Mouse (Mus musculus): ENCODE measurements around the gene Ints6. TPM values are rescaled to one million over a fixed set of nuclear protein-coding genes. Genes with fewer than 3 reads are reported as not detected.
A peak's percentile ranks its signal among the peaks of the same experiment; 100 is the strongest.

Gene Ints6
- polyA plus RNA-seq, 1 experiment, result 4.9 TPM

DNA sequence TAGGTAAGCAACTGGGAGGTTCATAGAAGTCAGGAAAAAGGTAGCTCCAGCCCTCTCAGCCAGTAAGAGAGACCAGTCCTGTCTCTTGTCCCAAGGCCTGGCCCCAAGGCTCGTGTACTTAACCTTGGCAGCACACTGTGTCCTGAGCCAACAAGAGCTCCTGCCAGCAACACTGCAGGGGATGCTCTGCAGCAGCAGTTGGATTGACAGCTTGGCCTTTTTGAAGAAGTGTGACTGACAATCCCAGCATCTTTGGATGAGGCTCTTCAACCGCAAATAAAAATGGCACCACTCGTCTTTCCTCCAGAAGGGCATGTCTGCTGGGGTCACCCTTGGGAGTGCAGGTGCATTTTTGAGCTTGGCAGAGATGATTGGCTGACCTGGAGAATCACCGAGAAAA is 120.6 kb downstream of the Ints6 start:
- whole genome bisulfite sequencing, result 64% methylated on average over 4 of the region's 4 CpGs
- no peak for DNase-seq

DNA sequence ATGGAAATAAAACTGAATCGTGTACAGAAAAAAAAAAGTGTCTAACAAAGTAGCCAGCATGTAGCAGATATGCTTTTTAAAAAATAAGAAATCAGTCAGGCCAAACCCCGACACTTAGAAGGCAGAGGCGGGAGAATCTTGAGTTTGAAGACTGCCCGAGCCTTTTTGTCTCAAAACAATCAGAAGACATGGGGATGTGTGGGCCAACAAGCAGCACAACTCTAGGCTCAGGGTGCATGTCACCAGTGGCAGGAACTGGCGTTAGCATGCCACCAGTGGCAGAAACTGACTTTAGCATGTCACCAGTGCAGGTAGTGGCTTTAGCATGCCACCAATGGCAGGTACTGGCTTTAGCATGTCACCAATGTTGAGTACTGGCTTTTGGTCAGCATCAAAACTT is 121.4 kb downstream of the Ints6 start:
- peaks cover 3% of the 10 kb centered on the region; the same call in 1 of the 2 replicates for H3K4me1 ChIP-seq (ENCODE audit: control insufficient read depth, insufficient read depth, low read length)
- DNase-seq, result no peak
- TF ChIP-seq CTCF (IDR thresholded peaks at IDR 0.05; ENCODE audit: insufficient read depth, low read length), result no peak
- no peak for TF ChIP-seq POLR2A (IDR thresholded peaks at IDR 0.05; ENCODE audit: borderline replicate concordance, extremely low read depth, low read depth, low read length)
- no peak overlapping the region for H3K4me3 ChIP-seq (replicated peaks; ENCODE audit: extremely low read depth, low read depth, low read length)
- WGBS, result 80% methylated on average over 5 of the region's 5 CpGs

More for the DNA sequence above, 120.6 kb downstream of the Ints6 start:
- TF ChIP-seq CTCF (IDR thresholded peaks at IDR 0.05; ENCODE audit: insufficient read depth, low read length) (no peak), POLR2A (IDR thresholded peaks at IDR 0.05; ENCODE audit: borderline replicate concordance, extremely low read depth, low read depth, low read length) (no peak)
- Histone ChIP-seq H3K4me3 (replicated peaks; ENCODE audit: extremely low read depth, low read depth, low read length) (no peak overlapping the region), H3K4me1 (ENCODE audit: control insufficient read depth, insufficient read depth, low read length) (peaks cover 3% of the 10 kb centered on the region; the same call in 1 of the 2 replicates)

- H3K4me3 ChIP-seq (replicated peaks; ENCODE audit: extremely low read depth, low read depth, low read length), result no peak overlapping the region
- peaks cover 3% of the 10 kb centered on the region; the same call in 1 of the 2 replicates for H3K4me1 ChIP-seq (ENCODE audit: control insufficient read depth, insufficient read depth, low read length)
- DNase-seq, result peak; percentile 9
- TF ChIP-seq CTCF (IDR thresholded peaks at IDR 0.05; ENCODE audit: insufficient read depth, low read length) (peak; percentile 68), POLR2A (IDR thresholded peaks at IDR 0.05; ENCODE audit: borderline replicate concordance, extremely low read depth, low read depth, low read length) (no peak)
- 34% methylated on average over 6 of the region's 6 CpGs for WGBS
Measured at GRCm38 (mm10) chr14:62639111-62639510, 121.9 kb downstream of the Ints6 start.

- DNase-seq, result no peak
- Histone ChIP-seq H3K4me3 (replicated peaks; ENCODE audit: extremely low read depth, low read depth, low read length) (no peak overlapping the region), H3K4me1 (ENCODE audit: control insufficient read depth, insufficient read depth, low read length) (peaks cover 3% of the 10 kb centered on the region; the same call in 1 of the 2 replicates)
- TF ChIP-seq POLR2A (IDR thresholded peaks at IDR 0.05; ENCODE audit: borderline replicate concordance, extremely low read depth, low read depth, low read length), result no peak
- no peak for TF ChIP-seq CTCF (IDR thresholded peaks at IDR 0.05; ENCODE audit: insufficient read depth, low read length)
- 57% methylated on average over 6 of the region's 6 CpGs for WGBS
Measured at GRCm38 (mm10) chr14:62638345-62638702, 122.6 kb downstream of the Ints6 start.

DNA sequence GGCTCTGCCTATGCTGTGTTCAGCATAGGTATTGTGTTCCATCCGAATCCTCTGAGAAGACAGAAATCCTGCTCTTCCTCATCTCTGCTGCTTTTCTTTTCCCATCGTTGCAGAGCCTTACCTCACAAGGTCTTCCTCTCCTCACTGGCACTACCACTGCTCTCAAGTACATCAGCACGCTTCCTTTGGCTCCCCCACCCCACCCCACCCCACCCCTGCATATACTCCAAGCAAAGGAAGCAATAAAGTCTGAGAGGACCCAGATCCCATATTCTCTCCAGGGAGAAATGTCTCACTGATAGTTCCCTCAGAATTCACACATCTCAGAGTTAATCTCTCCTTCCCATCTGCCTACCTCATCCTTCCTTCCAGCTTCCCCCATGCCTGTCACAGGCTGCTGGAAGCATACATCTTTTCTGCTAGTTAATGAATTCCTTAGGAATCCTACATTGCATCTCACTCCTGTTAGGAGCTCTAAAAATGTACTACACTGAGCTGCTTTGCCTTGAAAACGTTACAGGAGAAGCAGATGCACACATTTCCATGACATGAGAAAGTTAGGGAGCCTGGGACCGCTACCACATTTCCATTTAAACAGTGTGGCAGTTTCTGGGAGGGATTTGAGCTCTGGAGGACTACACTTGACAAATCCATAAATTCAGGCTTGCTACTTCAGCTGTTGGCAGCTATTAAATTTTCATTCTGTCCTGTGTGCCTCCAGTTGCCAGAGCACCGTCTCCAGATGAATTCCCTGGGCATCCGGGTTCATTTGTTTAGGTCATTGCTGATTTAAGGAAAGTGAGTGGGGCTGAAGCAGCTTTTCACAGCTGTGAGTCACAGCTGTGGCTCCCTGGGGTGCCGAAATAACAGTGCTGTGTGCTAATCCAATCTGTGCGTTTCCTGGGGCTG is 123.3 kb downstream of the Ints6 start:
- Histone ChIP-seq H3K4me3 (replicated peaks; ENCODE audit: extremely low read depth, low read depth, low read length) (no peak overlapping the region), H3K4me1 (ENCODE audit: control insufficient read depth, insufficient read depth, low read length) (peaks cover 3% of the 10 kb centered on the region; the same call in 1 of the 2 replicates)
- TF ChIP-seq CTCF (IDR thresholded peaks at IDR 0.05; ENCODE audit: insufficient read depth, low read length) (no peak), POLR2A (IDR thresholded peaks at IDR 0.05; ENCODE audit: borderline replicate concordance, extremely low read depth, low read depth, low read length) (no peak)
- WGBS, result 32% methylated on average over 9 of the region's 9 CpGs
- no peak for DNase-seq

DNA sequence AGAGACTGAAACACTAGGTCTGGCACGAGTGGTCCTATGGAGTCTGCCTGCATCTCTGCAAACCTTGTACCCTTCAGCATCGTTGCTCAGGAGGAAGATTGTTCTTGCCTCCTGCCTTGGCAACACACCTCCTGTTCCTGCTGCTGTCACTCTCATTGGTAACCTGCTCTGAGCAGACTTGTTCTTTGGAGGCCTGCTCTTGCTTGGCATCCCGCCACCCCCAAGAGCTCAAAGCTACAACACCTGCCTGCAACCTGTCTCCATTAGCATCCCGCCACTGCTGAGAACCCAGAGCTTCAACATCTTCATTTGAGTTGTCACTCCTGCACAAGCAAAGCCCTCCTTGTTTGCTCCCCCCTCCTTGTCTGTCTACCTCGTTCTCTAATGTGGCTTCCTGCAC is 133.0 kb downstream of the Ints6 start:
- Histone ChIP-seq H3K4me1 (ENCODE audit: control insufficient read depth, insufficient read depth, low read length) (no peaks in the 10 kb centered on the region), H3K4me3 (replicated peaks; ENCODE audit: extremely low read depth, low read depth, low read length) (no peak overlapping the region)
- 87% methylated on average over 5 of the region's 5 CpGs for WGBS
- TF ChIP-seq CTCF (IDR thresholded peaks at IDR 0.05; ENCODE audit: insufficient read depth, low read length) (no peak), POLR2A (IDR thresholded peaks at IDR 0.05; ENCODE audit: borderline replicate concordance, extremely low read depth, low read depth, low read length) (no peak)
- no peak for DNase-seq

Other genes starting within 250 kb of the Ints6 start
- gene Fam124a, start 205.4 kb downstream of the Ints6 start, polyA plus RNA-seq (2012; rRNA removed), result 14.6 and 17.7 TPM in 2 replicates
- not detected in 2 replicates for gene Gm4131, start 194.2 kb downstream of the Ints6 start, polyA plus RNA-seq (2012; rRNA removed)
- not detected in 2 replicates for gene Serpine3, start 97.5 kb downstream of the Ints6 start, polyA plus RNA-seq (2012; rRNA removed)
- 6.4 and 9.5 TPM in 2 replicates for gene Wdfy2, start 76.5 kb upstream of the Ints6 start, polyA plus RNA-seq (2012; rRNA removed)
- not detected in 2 replicates for gene Defb48, start 223.3 kb upstream of the Ints6 start, polyA plus RNA-seq (2012; rRNA removed)
- not detected in 2 replicates for gene Defb47, start 236.9 kb upstream of the Ints6 start, polyA plus RNA-seq (2012; rRNA removed)

All from lung, adult 2 months (tissue).